In the genomic region with DNA sequence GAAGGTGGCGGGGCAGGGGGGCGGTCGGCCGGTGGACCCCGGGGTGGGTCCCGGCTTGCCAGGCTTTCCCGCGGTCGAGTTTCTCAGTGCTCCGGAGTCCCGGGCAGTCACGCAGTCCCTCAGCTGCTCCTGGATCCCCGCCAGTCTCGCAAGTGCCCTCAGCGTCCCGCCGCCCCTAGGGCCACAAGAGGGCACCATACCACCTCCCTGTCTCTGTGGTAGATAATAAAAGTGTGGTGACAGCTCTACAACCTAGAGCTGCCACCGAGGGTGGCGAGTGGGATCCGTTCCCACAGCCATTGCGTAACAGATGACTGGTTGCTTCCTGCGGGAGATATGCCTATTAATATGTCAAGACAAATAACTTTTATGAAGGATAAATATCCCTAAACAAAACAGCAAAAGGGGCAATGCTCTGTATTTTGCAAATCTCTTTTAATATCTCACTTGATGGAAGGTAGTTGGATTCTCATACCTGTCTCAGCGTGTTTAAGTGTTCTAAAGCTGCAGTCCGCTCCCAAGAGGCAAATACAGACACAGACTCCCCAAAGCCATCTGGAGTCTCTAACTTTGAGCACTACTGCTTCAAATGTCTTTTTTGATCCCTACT, we compare ENCODE assay signal across 8 mouse cellular contexts. TPM values are rescaled to one million over a fixed set of nuclear protein-coding genes. Genes with fewer than 3 reads are reported as not detected.
DNase-seq lines count a peak whose midpoint lies in the region; ATAC-seq lines count a peak whose summit lies in the region.

No protein-coding gene starts in this region.

- H3K9ac ChIP-seq in hindbrain, embryonic 11.5 days (ENCODE audit: low read depth, low read length) = peak overlapping the region; percentile 73
- H3K9ac ChIP-seq in lung, embryonic 16.5 days (ENCODE audit: low read length) = peak overlapping the region; percentile 87

- DNase-seq in NIH3T3 (ENCODE audit: low read depth) = peak; percentile 85
- DNase-seq in cerebellum, adult 8-10 months = peak; percentile 92
- DNase-seq in hindbrain, embryonic 11.5 days (ENCODE audit: low spot score) = peak; percentile 83
- DNase-seq in layer of hippocampus, adult 9-11 months = peak; percentile 91
- DNase-seq in ovary, adult 18-20 months (ENCODE audit: low spot score) = peak; percentile 80
- peak; percentile 93 for DNase-seq in thymus, postnatal 14 days

- peak overlapping the region; percentile 47 for H3K4me3 ChIP-seq in hindbrain, embryonic 11.5 days (ENCODE audit: low read depth, low read length)
- H3K4me3 ChIP-seq in lung, embryonic 16.5 days (ENCODE audit: low read length) = peak overlapping the region; percentile 76

- WGBS in hindbrain, embryonic 11.5 days = under 1% methylated on average over 23 of the region's 24 CpGs
- under 1% methylated on average over 22 of the region's 24 CpGs for WGBS in lung, embryonic 16.5 days

- H3K4me1 ChIP-seq in hindbrain, embryonic 11.5 days (replicated peaks; ENCODE audit: control insufficient read depth, insufficient read depth, low read length) = no peaks in the 10 kb centered on the region
- peaks cover 4% of the 10 kb centered on the region for H3K4me1 ChIP-seq in lung, embryonic 16.5 days (replicated peaks; ENCODE audit: control insufficient read depth, insufficient read depth, low read length)

- peak overlapping the region; percentile 34 for H3K4me2 ChIP-seq in hindbrain, embryonic 11.5 days (replicated peaks; ENCODE audit: low read depth, low read length)
- peak overlapping the region; percentile 59 for H3K4me2 ChIP-seq in lung, embryonic 16.5 days (ENCODE audit: low read depth, low read length)

- ATAC-seq in frontal cortex, adult (ENCODE audit: low TSS enrichment) = peak; percentile 77
- peak; percentile 92 for ATAC-seq in hindbrain, embryonic 11.5 days (ENCODE audit: low FRiP score)
- peak; percentile 89 for ATAC-seq in lung, embryonic 16.5 days (ENCODE audit: low read depth)

- H3K27ac ChIP-seq in hindbrain, embryonic 11.5 days (ENCODE audit: low read depth, low read length) = peak overlapping the region; percentile 91
- H3K27ac ChIP-seq in lung, embryonic 16.5 days (ENCODE audit: low read length) = peak overlapping the region; percentile 99

- H3K36me3 ChIP-seq in hindbrain, embryonic 11.5 days (ENCODE audit: control insufficient read depth, insufficient read depth, low read length) = no peaks in the 10 kb centered on the region
- H3K36me3 ChIP-seq in lung, embryonic 16.5 days (ENCODE audit: control insufficient read depth, insufficient read depth, low read length) = peaks cover 4% of the 10 kb centered on the region

- no peaks in the 10 kb centered on the region for H3K27me3 ChIP-seq in hindbrain, embryonic 11.5 days (ENCODE audit: control insufficient read depth, insufficient read depth, low read length)
- H3K27me3 ChIP-seq in lung, embryonic 16.5 days (ENCODE audit: control insufficient read depth, insufficient read depth, low read depth, low read length) = no peaks in the 10 kb centered on the region

- no peaks in the 10 kb centered on the region for H3K9me3 ChIP-seq in hindbrain, embryonic 11.5 days (ENCODE audit: control insufficient read depth, low read length)
- no peaks in the 10 kb centered on the region for H3K9me3 ChIP-seq in lung, embryonic 16.5 days (ENCODE audit: control insufficient read depth, low read length)

RNA-seq across cellular contexts. Expression of a gene that starts 0.5 kb away (rescaled TPM):
- polyA plus RNA-seq in hindbrain, embryonic 11.5 days (2014; fragmentation: Nextera tagmentation; extraction: Ambion mirVana) = 9.3 and 12.9 TPM in 2 replicates
- polyA plus RNA-seq in lung, embryonic 16.5 days (2015; fragmentation: Nextera tagmentation; extraction: Ambion mirVana) = 10.6 and 11.0 TPM in 2 replicates

RNA-seq across cellular contexts. Expression of a gene that starts 0.5 kb away (rescaled TPM):
- 13.9 and 14.5 TPM in 2 replicates for polyA plus RNA-seq in hindbrain, embryonic 11.5 days (2014; fragmentation: Nextera tagmentation; extraction: Ambion mirVana)
- 12.4 and 14.1 TPM in 2 replicates for polyA plus RNA-seq in lung, embryonic 16.5 days (2015; fragmentation: Nextera tagmentation; extraction: Ambion mirVana)

RNA-seq across cellular contexts. Expression of a gene that starts 28.7 kb away (rescaled TPM):
- polyA plus RNA-seq in hindbrain, embryonic 11.5 days (2014; fragmentation: Nextera tagmentation; extraction: Ambion mirVana) = 0.03 and 0.09 TPM in 2 replicates
- polyA plus RNA-seq in lung, embryonic 16.5 days (2015; fragmentation: Nextera tagmentation; extraction: Ambion mirVana) = 0.18 TPM in 1 of 2 replicates, not detected in the other

Comparison
In these comparisons a context has a peak if more than half of its experiments do, and no peak if none do; other contexts are left out.
1. Peak in every context shown above with its lines: DNase-seq, ATAC-seq, H3K4me3 ChIP-seq and H3K27ac ChIP-seq.